Mouse (Mus musculus): ENCODE results near the gene Paics.

- TF ChIP-seq CHD2 (IDR thresholded peaks at IDR 0.05; ENCODE audit: low read depth, low read length) = no peak
- TF ChIP-seq ZC3H11A (IDR thresholded peaks at IDR 0.05; ENCODE audit: borderline replicate concordance, low read depth, low read length) = no peak
Observed at GRCm38 (mm10) chr5:77013171-77013570, 62.1 kb downstream of the Paics start.
